In genomic region chr2:126551896-126552295, GRCm38 (mm10) we compare ENCODE assay signal across 15 mouse cellular contexts. TPM values are rescaled to one million over a fixed set of nuclear protein-coding genes. Genes with fewer than 3 reads are reported as not detected.
DNase-seq lines count a peak whose midpoint lies in the region; ATAC-seq lines count a peak whose summit lies in the region.
"Had no signal": no experiment of that assay in that cellular context is flagged by ENCODE, and none has a peak within 500 bp of the region (broad histone marks: within the 10 kb centered on the region; RNA-seq: fewer than 3 reads in every experiment).

No protein-coding gene starts in this region.

- no peak overlapping the region for H3K9ac ChIP-seq in heart, embryonic 13.5 days
- no peak overlapping the region for H3K9ac ChIP-seq in neural tube, embryonic 14.5 days (replicated peaks; ENCODE audit: low read depth, low read length)
- H3K9ac ChIP-seq: liver, embryonic 14.5 days had no signal

- peaks cover 13% of the 10 kb centered on the region for H3K4me1 ChIP-seq in heart, embryonic 13.5 days
- H3K4me1 ChIP-seq in neural tube, embryonic 14.5 days (ENCODE audit: control insufficient read depth, insufficient read depth, low read length) = peaks cover 9% of the 10 kb centered on the region; the same call in 1 of the 2 replicates

- no peak overlapping the region for H3K4me3 ChIP-seq in heart, embryonic 13.5 days
- peak overlapping the region; percentile 65; the same call in 1 of the 2 replicates for H3K4me3 ChIP-seq in neural tube, embryonic 14.5 days (ENCODE audit: low read depth, low read length)

- no peak for ATAC-seq in heart, embryonic 13.5 days (ENCODE audit: extremely low read depth, insufficient number of reproducible peaks, low FRiP score, low TSS enrichment)
- peak; percentile 44; the same call in 1 of the 2 replicates for ATAC-seq in megakaryocyte, adult 5-6 weeks (ENCODE audit: poor library complexity, severe bottlenecking)
- ATAC-seq in neural tube, embryonic 14.5 days (ENCODE audit: low read depth) = no peak
- ATAC-seq: CD4-positive, CD25-positive, alpha-beta regulatory T cell, adult 4 months had no signal

- H3K27me3 ChIP-seq in heart, embryonic 13.5 days (replicated peaks) = peaks cover 70% of the 10 kb centered on the region
- H3K27me3 ChIP-seq in neural tube, embryonic 14.5 days (ENCODE audit: control insufficient read depth, insufficient read depth, low read length) = peaks cover 18% of the 10 kb centered on the region

- peak overlapping the region; percentile 98; the same call in 1 of the 2 replicates for H3K4me2 ChIP-seq in heart, embryonic 13.5 days
- H3K4me2 ChIP-seq in neural tube, embryonic 14.5 days (ENCODE audit: low read depth, low read length) = peak overlapping the region; percentile 96; the same call in 1 of the 2 replicates

- intact Hi-C loops in heart, postnatal 10 days (cut with DNase I) = no loop called here

- no peaks in the 10 kb centered on the region for H3K9me3 ChIP-seq in heart, embryonic 13.5 days
- no peaks in the 10 kb centered on the region for H3K9me3 ChIP-seq in neural tube, embryonic 14.5 days (ENCODE audit: control insufficient read depth, low read length)

- WGBS in heart, embryonic 13.5 days = 23% methylated on average over 5 of the region's 5 CpGs
- 29% methylated on average over 5 of the region's 5 CpGs for WGBS in neural tube, embryonic 14.5 days

- no peak for DNase-seq in heart, postnatal 10 days
- peak; percentile 19 for DNase-seq in retina, embryonic 14.5 days (ENCODE audit: low spot score)
- no peak for DNase-seq in retina, postnatal 1 day
- no peak for DNase-seq in adrenal gland, adult 8-10 months
- no peak for DNase-seq in lung, postnatal 10 days
- DNase-seq: adrenal gland, postnatal 36 days; cerebellum, adult 18-20 months; gastrocnemius, adult 2 months; kidney, postnatal 10 days; thymus, postnatal 25 days had no signal

- H3K27ac ChIP-seq in heart, embryonic 13.5 days (replicated peaks) = no peak overlapping the region
- no peak overlapping the region for H3K27ac ChIP-seq in neural tube, embryonic 14.5 days (ENCODE audit: low read depth, low read length)
- H3K27ac ChIP-seq: gastrocnemius, adult 2 months; liver, embryonic 14.5 days had no signal

- H3K36me3 ChIP-seq in heart, embryonic 13.5 days = no peaks in the 10 kb centered on the region
- H3K36me3 ChIP-seq in neural tube, embryonic 14.5 days (ENCODE audit: control insufficient read depth, insufficient read depth, low read length) = no peaks in the 10 kb centered on the region

RNA-seq across cellular contexts. Expression of gene Slc27a2, which starts 0.3 kb away (rescaled TPM):
- 0.79 and 2.5 TPM in 2 replicates for polyA plus RNA-seq in heart, embryonic 13.5 days (2015; fragmentation: Nextera tagmentation; extraction: Ambion mirVana)
- total RNA-seq in heart, postnatal 10 days (2021) = 1 to 10 TPM in 1 of 2 experiments, under 1 TPM in 1; 0.72 to 4.3 TPM
- total RNA-seq in megakaryocyte, adult 5-6 weeks (2015) = not detected in 2 replicates
- total RNA-seq in megakaryocyte, adult 5-6 weeks (2017) = 0.07 and 0.53 TPM in 2 replicates
- polyA plus RNA-seq in neural tube, embryonic 14.5 days (2014; fragmentation: Nextera tagmentation; extraction: Ambion mirVana) = 10.5 and 12.1 TPM in 2 replicates
- 10 to 100 TPM in 2 of 4 experiments, 1 to 10 TPM in 1, under 1 TPM in 1; 0.86 to 19.5 (median 7.6) TPM for total RNA-seq in adrenal gland, adult 8-10 months (2022)
- total RNA-seq: gastrocnemius, adult 2 months had no signal
- polyA plus RNA-seq: CD4-positive, CD25-positive, alpha-beta regulatory T cell, adult 4 months had no signal

RNA-seq across cellular contexts. Expression of gene Atp8b4, which starts 51.4 kb away (rescaled TPM):
- polyA plus RNA-seq in heart, embryonic 13.5 days (2015; fragmentation: Nextera tagmentation; extraction: Ambion mirVana) = 0.18 and 0.27 TPM in 2 replicates
- total RNA-seq in heart, postnatal 10 days (2021) = under 1 TPM; 0.35 to 0.38 TPM
- 108 TPM in 2 replicates for total RNA-seq in megakaryocyte, adult 5-6 weeks (2015)
- total RNA-seq in megakaryocyte, adult 5-6 weeks (2017) = 123 and 127 TPM in 2 replicates
- 0.03 and 0.10 TPM in 2 replicates for polyA plus RNA-seq in neural tube, embryonic 14.5 days (2014; fragmentation: Nextera tagmentation; extraction: Ambion mirVana)
- 1 to 10 TPM; 1.1 to 2.2 (median 1.6) TPM for total RNA-seq in adrenal gland, adult 8-10 months (2022)

Comparison
In these comparisons a context has a peak if more than half of its experiments do, and no peak if none do; other contexts are left out.
1. RNA of gene Atp8b4, which starts 51.4 kb away (total RNA-seq): 108 to 127 TPM in megakaryocyte, adult 5-6 weeks; 1.1 to 2.2 TPM in adrenal gland, adult 8-10 months and 0.35 to 0.38 TPM in heart, postnatal 10 days; every median in the first group is over 10 times any median in the second.